Mouse (Mus musculus): ENCODE measurements around the gene Gm3633. TPM values are rescaled to one million over a fixed set of nuclear protein-coding genes. Genes with fewer than 3 reads are reported as not detected.
"Not testable (repeated sequence)": the region's sequence is repeated elsewhere in the genome, so short reads cannot be mapped to it uniquely, and the experiment has no call there.

The Gm3633 gene
- polyA plus RNA-seq (2015; fragmentation: Nextera tagmentation; extraction: Ambion mirVana) = not detected in 2 replicates

DNA sequence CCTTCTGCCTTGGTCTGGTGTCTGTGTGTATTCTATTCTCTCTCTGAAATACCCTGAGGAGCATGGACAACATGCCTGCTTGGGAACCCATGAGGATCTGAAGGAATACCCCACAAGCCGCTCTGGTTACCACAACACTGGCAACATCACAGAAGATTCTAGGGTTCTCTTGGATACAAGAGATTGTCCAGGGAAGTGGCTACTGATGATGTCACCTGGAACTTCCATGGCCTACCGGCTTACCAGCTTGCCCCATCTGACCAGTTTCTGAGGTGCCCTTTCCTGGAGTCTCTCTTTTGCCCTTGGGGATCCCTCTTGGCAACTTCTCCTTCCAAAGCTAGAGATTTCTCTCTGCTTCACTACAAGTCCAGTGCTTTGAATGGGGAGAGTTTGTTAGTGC, at the start of gene Gm3633:
Gene Gm3633, minus strand, starts transcription at position 101 of the 400 bp plus-strand sequence.
- not testable (repeated sequence) for H3K9me3 ChIP-seq (ENCODE audit: control insufficient read depth, low read length); ATAC-seq; H3K36me3 ChIP-seq (ENCODE audit: control insufficient read depth, insufficient read depth, low read length); H3K9ac ChIP-seq (ENCODE audit: low read depth, low read length); H3K4me1 ChIP-seq (ENCODE audit: control insufficient read depth, insufficient read depth, low read length); H3K27ac ChIP-seq (ENCODE audit: low read length); H3K4me3 ChIP-seq (ENCODE audit: low read length); H3K27me3 ChIP-seq (replicated peaks; ENCODE audit: control insufficient read depth, insufficient read depth, low read length); H3K4me2 ChIP-seq (ENCODE audit: low read depth, low read length)
- 83% methylated on average over 1 of the region's 2 CpGs for WGBS

DNA sequence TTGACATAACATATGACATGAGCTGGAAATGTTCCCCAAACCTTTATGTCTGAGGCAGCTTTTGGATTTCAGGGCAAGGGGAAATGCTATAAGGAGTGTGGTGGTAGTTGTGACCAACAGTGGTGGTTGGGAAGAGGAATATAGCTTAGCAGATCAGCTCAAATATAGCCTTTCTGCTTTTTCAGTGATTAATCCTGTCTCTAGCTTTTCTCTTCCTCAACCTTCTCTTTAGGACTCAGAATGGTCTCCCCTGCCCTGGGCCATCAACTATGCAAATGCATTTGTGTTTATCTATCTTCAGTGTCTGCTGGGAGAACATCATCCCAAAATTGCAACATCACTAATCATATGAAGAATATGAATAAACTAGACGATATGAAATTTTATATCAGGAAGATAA, 13.9 kb upstream of the Gm3633 start, which contains the start of gene Gm10378:
Gene Gm10378, plus strand, starts transcription at position 301 of the 400 bp plus-strand sequence.
- H3K4me3 ChIP-seq (ENCODE audit: low read length); H3K36me3 ChIP-seq (ENCODE audit: control insufficient read depth, insufficient read depth, low read length); H3K4me2 ChIP-seq (ENCODE audit: low read depth, low read length); H3K9me3 ChIP-seq (ENCODE audit: control insufficient read depth, low read length); H3K4me1 ChIP-seq (ENCODE audit: control insufficient read depth, insufficient read depth, low read length); H3K27me3 ChIP-seq (replicated peaks; ENCODE audit: control insufficient read depth, insufficient read depth, low read length); H3K27ac ChIP-seq (ENCODE audit: low read length); H3K9ac ChIP-seq (ENCODE audit: low read depth, low read length); ATAC-seq: not testable (repeated sequence)
- WGBS = no CpG with 5 or more reads among the region's 1 CpGs

DNA sequence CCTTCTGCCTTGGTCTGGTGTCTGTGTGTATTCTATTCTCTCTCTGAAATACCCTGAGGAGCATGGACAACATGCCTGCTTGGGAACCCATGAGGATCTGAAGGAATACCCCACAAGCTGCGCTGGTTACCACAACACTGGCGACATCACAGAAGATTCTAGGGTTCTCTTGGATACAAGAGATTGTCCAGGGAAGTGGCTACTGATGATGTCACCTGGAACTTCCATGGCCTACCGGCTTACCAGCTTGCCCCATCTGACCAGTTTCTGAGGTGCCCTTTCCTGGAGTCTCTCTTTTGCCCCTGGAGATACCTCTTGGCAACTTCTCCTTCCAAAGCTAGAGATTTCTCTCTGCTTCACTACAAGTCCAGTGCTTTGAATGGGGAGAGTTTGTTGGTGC, 41.9 kb downstream of the Gm3633 start, which contains the start of gene Gm17124:
Gene Gm17124, minus strand, starts transcription at position 101 of the 400 bp plus-strand sequence.
- not testable (repeated sequence) for H3K27ac ChIP-seq (ENCODE audit: low read length); H3K4me1 ChIP-seq (ENCODE audit: control insufficient read depth, insufficient read depth, low read length); H3K4me2 ChIP-seq (ENCODE audit: low read depth, low read length); H3K9ac ChIP-seq (ENCODE audit: low read depth, low read length); H3K36me3 ChIP-seq (ENCODE audit: control insufficient read depth, insufficient read depth, low read length); H3K27me3 ChIP-seq (replicated peaks; ENCODE audit: control insufficient read depth, insufficient read depth, low read length); H3K4me3 ChIP-seq (ENCODE audit: low read length); H3K9me3 ChIP-seq (ENCODE audit: control insufficient read depth, low read length); ATAC-seq
- no CpG with 5 or more reads among the region's 3 CpGs for WGBS

Small RNA genes within 50 kb of the gene (microRNA-seq; reads per million reads assigned to microRNA genes)
- gene Gm23620 (not detected), gene Gm25228 (not detected)

Other genes starting within 250 kb of the Gm3633 start
- gene Gm8005, start 202.2 kb downstream of the Gm3633 start, polyA plus RNA-seq (2015; fragmentation: Nextera tagmentation; extraction: Ambion mirVana) = not detected in 2 replicates
- not detected in 2 replicates for gene Gm8011, start 178.0 kb downstream of the Gm3633 start, polyA plus RNA-seq (2015; fragmentation: Nextera tagmentation; extraction: Ambion mirVana)
- not detected in 2 replicates for gene Gm8020, start 139.6 kb downstream of the Gm3633 start, polyA plus RNA-seq (2015; fragmentation: Nextera tagmentation; extraction: Ambion mirVana)
- not detected in 2 replicates for gene Gm8024, start 117.6 kb downstream of the Gm3633 start, polyA plus RNA-seq (2015; fragmentation: Nextera tagmentation; extraction: Ambion mirVana)
- not detected in 2 replicates for gene Gm17124, start 42.0 kb downstream of the Gm3633 start, polyA plus RNA-seq (2015; fragmentation: Nextera tagmentation; extraction: Ambion mirVana)
- gene Gm10378, start 14.0 kb upstream of the Gm3633 start, polyA plus RNA-seq (2015; fragmentation: Nextera tagmentation; extraction: Ambion mirVana) = not detected in 2 replicates
- not detected in 2 replicates for gene Gm3015, start 126.9 kb upstream of the Gm3633 start, polyA plus RNA-seq (2015; fragmentation: Nextera tagmentation; extraction: Ambion mirVana)
- not detected in 2 replicates for gene Gm10377, start 156.1 kb upstream of the Gm3633 start, polyA plus RNA-seq (2015; fragmentation: Nextera tagmentation; extraction: Ambion mirVana)
- gene Gm21977, start 211.6 kb upstream of the Gm3633 start, polyA plus RNA-seq (2015; fragmentation: Nextera tagmentation; extraction: Ambion mirVana) = not detected in 2 replicates

All from intestine, embryonic 16.5 days (tissue).